Mouse (Mus musculus) adrenal gland, postnatal 25 days (tissue): ENCODE results near the gene Emx2. TPM values are rescaled to one million over a fixed set of nuclear protein-coding genes. Genes with fewer than 3 reads are reported as not detected.

Source experiments
- total RNA-seq: library from RNA; stranded (reverse); gene quantifications from 2 replicates; pipeline ENCODE4 v1.2.3, GENCODE M21; 2021

Gene Emx2
- total RNA-seq, 1 experiment from 2014 or later = not detected

Other genes starting within 250 kb of the Emx2 start
- not detected in 2 replicates for gene Kcnk18, start 239.2 kb upstream of the Emx2 start, total RNA-seq
- gene Slc18a2, start 197.5 kb upstream of the Emx2 start, total RNA-seq = 13.0 and 15.0 TPM in 2 replicates
- gene Rps12-ps3, start 136.1 kb upstream of the Emx2 start, total RNA-seq = 267 and 689 TPM in 2 replicates
- gene Pdzd8, start 112.6 kb upstream of the Emx2 start, total RNA-seq = 34.8 and 38.9 TPM in 2 replicates